Mouse (Mus musculus) cerebellum, adult 2 months (tissue): Measurements from ENCODE around the gene Foxd3.

ENCODE experiments used
- CTCF ChIP-seq: fragments of 200-500 bp; IDR thresholded peaks from 2 replicates; pipeline ENCODE4 v1.5.1; 2011; ENCODE audit warnings: low read depth, mild to moderate bottlenecking, control low read depth, low read length, moderate library complexity, borderline replicate concordance; ENCODE audit not compliant: insufficient read depth
- POLR2A ChIP-seq: fragments of 200-500 bp; IDR thresholded peaks from 2 replicates; pipeline ENCODE4 v1.6.1; 2011; ENCODE audit warnings: low read length, control low read depth, borderline replicate concordance; ENCODE audit not compliant: insufficient read depth

DNA sequence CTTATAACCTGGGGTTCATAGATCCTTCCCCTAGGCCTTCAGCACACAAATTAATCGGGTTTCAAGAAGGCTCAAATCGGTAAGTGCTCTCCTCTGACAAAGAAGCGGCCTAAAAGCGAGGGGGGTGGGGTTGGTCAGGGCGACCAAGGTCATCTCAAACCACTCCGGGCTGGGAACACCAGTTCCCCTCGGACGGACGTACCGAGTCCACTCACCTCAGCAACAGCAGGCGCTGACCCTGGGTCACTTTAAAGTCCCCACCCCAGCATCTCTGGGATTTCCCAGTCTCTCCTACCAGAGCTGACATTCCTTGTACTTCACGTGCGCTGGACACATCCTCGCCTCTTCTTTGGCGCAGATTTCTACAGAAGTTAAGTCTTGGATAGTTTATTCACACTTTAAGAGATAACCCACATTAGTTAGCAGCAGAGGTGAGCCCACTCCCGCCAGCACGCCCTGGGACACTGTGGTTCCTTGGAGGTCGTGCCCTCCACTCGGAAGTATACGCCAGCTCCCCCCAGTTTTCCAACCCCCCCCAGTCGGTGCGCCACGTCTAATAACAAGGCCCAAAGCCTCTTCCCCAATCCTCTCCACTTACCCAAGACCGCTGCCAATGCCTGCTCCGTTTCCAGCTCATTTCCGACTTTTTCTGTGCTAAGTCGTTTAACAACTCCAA lies 1.3 kb upstream of the Foxd3 start:
- TF ChIP-seq POLR2A (no peak), CTCF (no peak)
